Mouse (Mus musculus): ENCODE data around the gene Proser2. TPM values are rescaled to one million over a fixed set of nuclear protein-coding genes. Genes with fewer than 3 reads are reported as not detected.

The Proser2 gene
- total RNA-seq (2014; rRNA removed): 8.9 and 9.8 TPM in 2 replicates
- polyA plus RNA-seq (2015; fragmentation: Nextera tagmentation; extraction: Ambion mirVana): 8.0 and 10.2 TPM in 2 replicates

GRCm38 (mm10) chr2:6129555-6130355 lies at the start of gene Proser2:
Proser2 (minus strand) TSS chr2:6130211.
- ATAC-seq (peak; percentile 83; the same call in 1 of the 2 replicates), DNase-seq (ENCODE audit: low spot score) (peak; percentile 81)
- peak within 1 kb of the TSS; percentile 65 for H3K4me3 ChIP-seq (ENCODE audit: low read length)
- TF ChIP-seq CTCF (IDR thresholded peaks at IDR 0.05; ENCODE audit: low read depth): no peak
- under 1% methylated on average over 83 of the region's 83 CpGs for WGBS
- H3K36me3 ChIP-seq (ENCODE audit: insufficient read depth, low read length): no peaks in the 10 kb centered on the region
- H3K27me3 ChIP-seq (ENCODE audit: insufficient read depth, low read length): no peaks in the 10 kb centered on the region
- H3K9me3 ChIP-seq (ENCODE audit: low read length): no peaks in the 10 kb centered on the region
- peak within 1 kb of the TSS; percentile 57 for H3K9ac ChIP-seq (replicated peaks; ENCODE audit: low read length)
- no peaks in the 10 kb centered on the region for H3K4me1 ChIP-seq (ENCODE audit: insufficient read depth, low read length)
- H3K27ac ChIP-seq: no peak within 1 kb of the TSS
- H3K4me2 ChIP-seq (ENCODE audit: low read depth, low read length): peak within 1 kb of the TSS; percentile 89

DNA sequence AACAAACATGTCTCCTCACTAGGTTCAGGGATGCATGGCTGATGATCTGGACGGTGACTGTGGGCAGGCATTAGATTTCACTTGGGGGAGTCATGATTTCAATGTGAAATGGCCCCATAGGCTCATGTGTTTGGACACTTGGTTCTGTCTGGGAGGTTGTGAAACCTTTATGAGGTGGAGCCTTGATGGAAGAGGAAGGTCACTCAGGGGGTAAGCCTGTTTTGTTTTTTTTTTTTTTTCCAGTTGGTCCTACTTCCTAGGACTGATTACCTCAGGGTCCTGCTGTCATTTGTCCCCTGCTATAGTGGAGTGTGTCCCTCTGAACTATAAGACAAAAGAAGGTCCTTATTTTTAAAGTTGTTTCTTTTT lies 49.7 kb upstream of the Proser2 start:
- Histone ChIP-seq H3K4me2 (ENCODE audit: low read depth, low read length) (no peak overlapping the region), H3K36me3 (ENCODE audit: insufficient read depth, low read length) (no peaks in the 10 kb centered on the region), H3K4me1 (ENCODE audit: insufficient read depth, low read length) (no peaks in the 10 kb centered on the region), H3K27me3 (ENCODE audit: insufficient read depth, low read length) (no peaks in the 10 kb centered on the region), H3K9me3 (ENCODE audit: low read length) (0 out of 2 replicates have a peak, but pooled peaks cover 3% of the 10 kb centered on the region), H3K9ac (replicated peaks; ENCODE audit: low read length) (no peak overlapping the region), H3K4me3 (ENCODE audit: low read length) (no peak overlapping the region), H3K27ac (no peak overlapping the region)
- ATAC-seq (no peak), DNase-seq (ENCODE audit: low spot score) (no peak)
- TF ChIP-seq CTCF (IDR thresholded peaks at IDR 0.05; ENCODE audit: low read depth): no peak
- 95% methylated on average over 1 of the region's 1 CpGs for WGBS

DNA sequence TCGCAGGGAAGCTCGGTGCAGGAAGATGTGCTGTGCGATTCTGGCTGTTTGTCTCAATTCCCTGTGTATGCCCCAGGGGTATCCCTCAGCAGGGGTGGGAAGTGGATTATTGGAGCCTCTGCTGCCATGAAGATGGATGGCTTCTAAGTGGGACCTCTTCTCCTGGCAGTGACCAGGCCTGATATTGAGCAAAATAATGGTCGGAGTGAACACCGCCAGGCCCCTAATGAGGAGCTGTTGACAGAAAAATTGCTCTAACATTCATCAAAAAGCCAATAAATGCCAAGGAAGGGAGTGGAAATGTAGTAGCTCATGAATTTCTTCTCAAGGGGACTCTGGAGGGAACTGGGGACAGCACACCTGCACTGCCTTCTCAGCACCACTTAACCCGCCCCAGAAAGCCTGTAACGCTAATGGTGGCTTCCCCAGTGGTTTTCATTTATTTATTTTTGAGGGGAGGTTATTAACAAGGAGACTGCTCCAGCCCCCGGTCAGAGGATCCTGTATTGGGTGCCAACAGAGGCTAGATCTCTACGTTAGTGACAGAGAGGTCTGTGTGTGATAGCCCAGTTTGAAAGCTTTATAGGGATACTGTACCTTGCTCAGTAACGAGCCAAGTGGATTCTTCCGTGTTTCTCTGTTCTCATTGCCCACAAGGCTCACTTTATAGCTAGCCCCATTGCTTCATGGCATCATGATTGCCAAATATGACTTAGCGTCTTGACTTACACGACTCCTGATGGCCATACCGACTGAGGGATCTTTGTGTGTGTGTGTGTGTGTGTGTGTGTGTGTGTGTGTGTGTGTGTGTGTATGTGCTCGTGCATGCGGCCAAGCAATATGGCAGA lies 49.1 kb upstream of the Proser2 start:
- H3K27ac ChIP-seq: no peak overlapping the region

DNA sequence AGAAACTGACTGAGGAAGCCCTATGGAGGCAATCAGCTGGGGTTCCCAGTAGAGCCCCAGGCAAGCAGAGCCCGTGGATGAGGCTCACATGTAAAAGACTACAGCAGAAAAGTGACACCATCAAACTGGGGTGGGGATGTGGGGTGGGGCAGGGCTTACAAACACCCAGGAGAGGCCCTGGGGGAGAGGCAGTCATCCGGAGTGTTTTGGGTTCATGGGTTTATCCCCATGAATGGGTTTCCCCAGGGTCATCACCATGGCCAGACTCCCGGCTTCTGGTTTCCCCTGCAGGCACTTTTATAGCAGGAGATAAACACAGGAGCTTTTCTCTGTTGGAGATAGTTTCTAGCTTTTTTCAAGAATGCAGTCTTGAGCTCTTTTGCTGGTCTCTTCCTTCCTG lies 43.0 kb upstream of the Proser2 start:
- ATAC-seq: no peak
- 57% methylated on average over 3 of the region's 3 CpGs for WGBS
- no peak overlapping the region for H3K4me3 ChIP-seq (ENCODE audit: low read length)

More for the DNA sequence above, 49.1 kb upstream of the Proser2 start:
- 78% methylated on average over 16 of the region's 16 CpGs for WGBS
- Histone ChIP-seq H3K27me3 (ENCODE audit: insufficient read depth, low read length) (no peaks in the 10 kb centered on the region), H3K9me3 (ENCODE audit: low read length) (no peaks in the 10 kb centered on the region), H3K36me3 (ENCODE audit: insufficient read depth, low read length) (no peaks in the 10 kb centered on the region), H3K4me3 (ENCODE audit: low read length) (no peak overlapping the region), H3K4me1 (ENCODE audit: insufficient read depth, low read length) (no peaks in the 10 kb centered on the region), H3K9ac (replicated peaks; ENCODE audit: low read length) (no peak overlapping the region), H3K4me2 (ENCODE audit: low read depth, low read length) (no peak overlapping the region)
- no peak for TF ChIP-seq CTCF (IDR thresholded peaks at IDR 0.05; ENCODE audit: low read depth)
- DNase-seq (ENCODE audit: low spot score) (no peak), ATAC-seq (no peak)

GRCm38 (mm10) chr2:6168560-6168959 lies 38.5 kb upstream of the Proser2 start:
- ATAC-seq (no peak), DNase-seq (ENCODE audit: low spot score) (no peak)
- 86% methylated on average over 2 of the region's 2 CpGs for WGBS
- Histone ChIP-seq H3K9me3 (ENCODE audit: low read length) (no peaks in the 10 kb centered on the region), H3K4me3 (ENCODE audit: low read length) (no peak overlapping the region), H3K9ac (replicated peaks; ENCODE audit: low read length) (no peak overlapping the region), H3K27me3 (ENCODE audit: insufficient read depth, low read length) (no peaks in the 10 kb centered on the region), H3K4me1 (ENCODE audit: insufficient read depth, low read length) (no peaks in the 10 kb centered on the region), H3K4me2 (ENCODE audit: low read depth, low read length) (no peak overlapping the region), H3K27ac (no peak overlapping the region), H3K36me3 (ENCODE audit: insufficient read depth, low read length) (no peaks in the 10 kb centered on the region)
- no peak for TF ChIP-seq CTCF (IDR thresholded peaks at IDR 0.05; ENCODE audit: low read depth)

More for the DNA sequence above, 43.0 kb upstream of the Proser2 start:
- Histone ChIP-seq H3K36me3 (ENCODE audit: insufficient read depth, low read length) (no peaks in the 10 kb centered on the region), H3K27ac (no peak overlapping the region), H3K4me2 (ENCODE audit: low read depth, low read length) (no peak overlapping the region), H3K9ac (replicated peaks; ENCODE audit: low read length) (no peak overlapping the region), H3K9me3 (ENCODE audit: low read length) (no peaks in the 10 kb centered on the region), H3K4me1 (ENCODE audit: insufficient read depth, low read length) (no peaks in the 10 kb centered on the region), H3K27me3 (ENCODE audit: insufficient read depth, low read length) (no peaks in the 10 kb centered on the region)
- no peak for TF ChIP-seq CTCF (IDR thresholded peaks at IDR 0.05; ENCODE audit: low read depth)
- no peak for DNase-seq (ENCODE audit: low spot score)

DNA sequence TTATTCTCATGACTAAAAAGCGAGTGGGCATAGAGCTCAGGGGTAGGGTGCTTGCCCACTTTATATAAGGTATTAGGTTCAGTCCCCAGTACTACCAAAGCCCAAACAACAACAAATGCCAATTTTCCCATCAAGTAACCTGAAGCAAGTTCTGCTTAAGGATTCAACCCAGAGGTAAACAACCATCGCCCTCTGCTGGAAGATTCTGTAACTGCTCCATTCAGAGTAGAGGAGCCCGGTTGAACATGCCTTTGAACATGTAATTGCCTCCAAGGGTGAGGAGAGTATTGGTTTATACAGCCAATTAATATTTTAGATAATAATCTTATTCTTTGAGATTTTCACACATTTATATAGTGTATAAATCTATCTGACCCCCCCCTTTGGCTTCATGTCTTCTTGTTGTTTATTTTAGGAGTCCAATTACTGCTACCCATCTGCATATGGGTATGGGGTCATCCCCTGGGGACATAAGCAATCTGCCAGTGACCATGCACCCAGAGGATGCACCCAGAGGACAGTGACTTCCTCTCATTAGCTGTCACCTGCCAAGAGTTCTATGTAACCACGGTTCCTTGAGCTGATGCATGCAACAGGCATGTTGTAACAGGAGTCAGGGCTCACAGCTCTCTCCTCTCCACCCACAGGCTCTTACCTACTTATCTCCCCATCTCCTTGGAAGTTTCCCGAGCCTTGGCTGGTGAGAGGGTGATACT lies 38.0 kb upstream of the Proser2 start:
- no peak overlapping the region for H3K4me2 ChIP-seq (ENCODE audit: low read depth, low read length)
- no peak overlapping the region for H3K27ac ChIP-seq
- DNase-seq (ENCODE audit: low spot score) (peak; percentile 89), ATAC-seq (peak; percentile 47; the same call in 1 of the 2 replicates)
- 29% methylated on average over 5 of the region's 5 CpGs for WGBS
- TF ChIP-seq CTCF (IDR thresholded peaks at IDR 0.05; ENCODE audit: low read depth): peak; percentile 88
- H3K9ac ChIP-seq (replicated peaks; ENCODE audit: low read length): no peak overlapping the region
- H3K9me3 ChIP-seq (ENCODE audit: low read length): no peaks in the 10 kb centered on the region
- H3K27me3 ChIP-seq (ENCODE audit: insufficient read depth, low read length): no peaks in the 10 kb centered on the region
- H3K4me1 ChIP-seq (ENCODE audit: insufficient read depth, low read length): no peaks in the 10 kb centered on the region
- H3K4me3 ChIP-seq (ENCODE audit: low read length): no peak overlapping the region
- H3K36me3 ChIP-seq (ENCODE audit: insufficient read depth, low read length): no peaks in the 10 kb centered on the region

Measured in hindbrain, postnatal 0 days (tissue).